Mouse (Mus musculus) neutrophil, adult 59 days (primary cell): ENCODE results near the gene Slitrk4. TPM values are rescaled to one million over a fixed set of nuclear protein-coding genes. Genes with fewer than 3 reads are reported as not detected.

Experiments used
- total RNA-seq, 2 experiments: library from RNA; stranded (reverse); gene quantifications; 1 replicate in 1 of 2; 2 replicates in 1 of 2; pipeline ENCODE4 v1.2.4; 2023

Slitrk4 gene
- total RNA-seq, result not detected

DNA sequence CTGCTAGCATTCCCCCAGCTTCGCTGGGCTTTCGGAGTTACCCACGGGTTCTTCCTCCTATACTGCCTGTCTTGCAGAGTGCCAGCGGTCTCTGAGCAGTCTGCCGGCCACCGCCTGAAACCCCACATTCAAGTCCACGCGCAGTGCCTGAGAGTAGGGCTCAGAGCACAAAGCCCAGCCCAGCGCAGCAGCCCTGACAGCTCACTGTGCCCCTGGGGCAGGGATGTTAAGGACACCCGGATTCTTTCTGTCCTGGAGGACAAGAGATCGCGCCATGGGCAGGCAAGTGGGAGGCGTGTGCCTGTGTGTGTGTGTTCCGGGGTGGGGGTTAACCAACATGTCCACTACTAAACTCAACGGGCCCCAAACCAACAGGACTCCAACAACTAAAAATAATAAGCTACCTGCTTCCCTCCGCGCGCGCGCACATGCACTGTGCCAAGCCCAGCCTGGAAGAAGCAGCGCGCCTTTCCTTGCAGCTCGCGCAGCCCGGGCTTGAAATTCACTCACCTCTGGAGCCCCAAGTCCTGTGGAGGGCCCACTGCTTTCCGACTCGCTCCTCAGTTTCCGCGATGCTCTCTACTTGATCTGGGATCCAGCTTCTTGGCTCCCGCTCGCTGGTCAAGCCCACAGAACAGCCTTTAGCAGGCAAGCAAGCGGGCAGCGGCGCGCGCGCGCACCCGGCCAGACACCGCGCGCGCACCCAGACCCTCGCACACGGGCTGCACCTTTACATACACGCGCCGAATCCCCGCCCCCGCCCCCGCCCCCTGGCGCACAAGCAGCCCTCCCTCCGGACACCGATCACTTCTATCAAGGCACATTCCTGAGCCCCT lies at the start of gene Slitrk4:
Gene Slitrk4, minus strand, starts transcription at position 707 of the 836 bp plus-strand sequence.

Other genes starting within 250 kb of the Slitrk4 start
- not detected for gene Gm6760, start 124.8 kb downstream of the Slitrk4 start, total RNA-seq
- not detected for gene 3830417A13Rik, start 103.4 kb downstream of the Slitrk4 start, total RNA-seq